Mouse (Mus musculus) liver, postnatal 0 days (tissue): ENCODE data around the gene Olfr286. TPM values are rescaled to one million over a fixed set of nuclear protein-coding genes. Genes with fewer than 3 reads are reported as not detected.

Source experiments
- ATAC-seq: fragments of 200-750 bp; cut with Nextera tagmentation; 2 replicates; pipeline ENCODE4 v1.8.0; 2017; ENCODE audit warnings: mild to moderate bottlenecking, moderate library complexity
- DNase-seq: peaks from one replicate; pipeline ENCODE4 v3.0.0-alpha.2; 2016
- H3K27ac ChIP-seq: fragments of 300-500 bp; sonication (generic); 2 replicates; pipeline ENCODE4 v1.5.1; 2014; ENCODE audit warnings: antibody characterized with exemption, moderate library complexity, mild to moderate bottlenecking, low read depth
- H3K27me3 ChIP-seq: fragments of 300-500 bp; sonication (generic); 2 replicates; pipeline ENCODE4 v1.6.1; 2014; ENCODE audit warnings: low read length, control low read depth, mixed read lengths; ENCODE audit not compliant: insufficient read depth
- H3K36me3 ChIP-seq: fragments of 300-500 bp; sonication (generic); replicated peaks from 2 replicates; pipeline ENCODE4 v1.6.1; 2014; ENCODE audit warnings: mild to moderate bottlenecking, control low read depth, low read length, moderate library complexity, mixed read lengths; ENCODE audit not compliant: insufficient read depth
- H3K4me1 ChIP-seq: fragments of 300-500 bp; sonication (generic); 2 replicates; pipeline ENCODE4 v1.6.1; 2014; ENCODE audit warnings: antibody characterized with exemption, mild to moderate bottlenecking, control low read depth; ENCODE audit not compliant: insufficient read depth
- H3K4me2 ChIP-seq: fragments of 300-500 bp; sonication (generic); 2 replicates; pipeline ENCODE4 v1.6.1; 2014; ENCODE audit warnings: low read depth, mild to moderate bottlenecking, low read length, moderate library complexity, mixed read lengths
- H3K4me3 ChIP-seq: fragments of 300-500 bp; sonication (generic); 2 replicates; pipeline ENCODE4 v1.5.1; 2014; ENCODE audit warnings: low read depth, low read length
- H3K9ac ChIP-seq: fragments of 300-500 bp; sonication (generic); replicated peaks from 2 replicates; pipeline ENCODE4 v1.6.1; 2014; ENCODE audit warnings: mild to moderate bottlenecking, moderate library complexity
- H3K9me3 ChIP-seq: fragments of 300-500 bp; sonication (generic); 2 replicates; pipeline ENCODE4 v1.6.1; 2016; ENCODE audit warnings: mild to moderate bottlenecking, control low read depth, low read length, mixed read lengths
- CTCF ChIP-seq: sonication (generic); IDR thresholded peaks from 2 replicates; pipeline ENCODE4 v1.5.1; 2016; ENCODE audit warnings: antibody characterized with exemption, low read depth
- EP300 ChIP-seq: IDR thresholded peaks from 2 replicates; pipeline ENCODE4 v1.6.1; 2016; ENCODE audit warnings: antibody characterized with exemption, low read depth, mild to moderate bottlenecking
- WGBS: fragments of 180-500 bp; shearing (Covaris S2); extraction: QIAGEN DNeasy Blood & Tissue Kit; methylation state at CpG from one replicate; pipeline ENCODE4 v1.1.7; 2014; ENCODE audit not compliant: insufficient replicate concordance; 5-methylcytosine and 5-hydroxymethylcytosine counted together
- polyA plus RNA-seq: library from polyadenylated mRNA; unstranded; fragments of >200 nt; fragmentation: Nextera tagmentation; extraction: Ambion mirVana; gene quantifications from 2 replicates; pipeline ENCODE4 v1.2.1, GENCODE M21; 2015

Olfr286 gene
- polyA plus RNA-seq = not detected in 2 replicates

DNA sequence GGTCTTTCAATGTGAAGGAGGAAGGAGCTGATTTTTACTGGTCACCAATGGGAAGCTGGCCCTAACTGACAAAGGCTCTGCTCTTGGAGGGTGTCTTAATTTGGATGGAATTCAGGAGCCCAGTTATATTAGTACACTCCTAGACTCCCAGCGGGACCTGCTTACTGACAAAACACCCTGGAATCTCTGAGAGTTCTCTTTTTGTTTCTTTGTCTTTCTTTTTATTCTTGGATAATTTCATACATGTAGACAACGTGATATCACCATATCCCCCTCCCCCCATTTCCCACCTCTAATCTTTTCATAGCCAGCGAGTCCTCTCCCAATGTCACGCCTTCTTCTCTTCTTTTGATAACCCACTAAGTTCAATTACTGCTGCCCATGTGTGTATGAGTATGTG, at the start of gene Olfr286:
Gene Olfr286, minus strand, starts transcription at position 101 of the 400 bp plus-strand sequence.
- no peak for ATAC-seq
- Histone ChIP-seq H3K4me1 (no peaks in the 10 kb centered on the region), H3K9me3 (no peaks in the 10 kb centered on the region), H3K27me3 (no peaks in the 10 kb centered on the region), H3K4me2 (no peak within 1 kb of the TSS), H3K27ac (no peak within 1 kb of the TSS), H3K4me3 (no peak within 1 kb of the TSS), H3K36me3 (no peaks in the 10 kb centered on the region), H3K9ac (no peak within 1 kb of the TSS)
- TF ChIP-seq EP300 = no peak
- TF ChIP-seq CTCF = no peak
- WGBS = 72% methylated on average over 4 of the region's 4 CpGs
- no peak for DNase-seq

GRCm38 (mm10) chr15:98257776-98258175, 23.5 kb upstream of the Olfr286 start:
- 72% methylated on average over 7 of the region's 7 CpGs for WGBS

GRCm38 (mm10) chr15:98257193-98257592, 22.9 kb upstream of the Olfr286 start, which contains the start of gene H1fnt:
H1fnt (minus strand) TSS chr15:98257293.
- Histone ChIP-seq H3K4me2 (no peak within 1 kb of the TSS), H3K27ac (no peak within 1 kb of the TSS), H3K4me3 (no peak within 1 kb of the TSS), H3K4me1 (no peaks in the 10 kb centered on the region), H3K36me3 (no peaks in the 10 kb centered on the region), H3K9me3 (no peaks in the 10 kb centered on the region), H3K9ac (no peak within 1 kb of the TSS), H3K27me3 (no peaks in the 10 kb centered on the region)
- TF ChIP-seq EP300 (no peak), CTCF (no peak)
- ATAC-seq (no peak), DNase-seq (no peak)
- 86% methylated on average over 8 of the region's 8 CpGs for WGBS

More at GRCm38 (mm10) chr15:98257776-98258175, 23.5 kb upstream of the Olfr286 start:
- Histone ChIP-seq H3K4me3 (no peak overlapping the region), H3K27me3 (no peaks in the 10 kb centered on the region), H3K9me3 (no peaks in the 10 kb centered on the region), H3K9ac (no peak overlapping the region), H3K4me2 (no peak overlapping the region), H3K4me1 (no peaks in the 10 kb centered on the region), H3K36me3 (no peaks in the 10 kb centered on the region), H3K27ac (no peak overlapping the region)
- no peak for TF ChIP-seq CTCF
- TF ChIP-seq EP300 = no peak
- DNase-seq (no peak), ATAC-seq (no peak)

- ATAC-seq (no peak), DNase-seq (no peak)
- Histone ChIP-seq H3K27me3 (no peaks in the 10 kb centered on the region), H3K36me3 (no peaks in the 10 kb centered on the region), H3K4me1 (no peaks in the 10 kb centered on the region), H3K9ac (no peak overlapping the region), H3K9me3 (no peaks in the 10 kb centered on the region), H3K27ac (no peak overlapping the region), H3K4me2 (no peak overlapping the region), H3K4me3 (no peak overlapping the region)
- TF ChIP-seq EP300 (no peak), CTCF (no peak)
- WGBS = 87% methylated on average over 13 of the region's 13 CpGs
Measured at GRCm38 (mm10) chr15:98256271-98256670, 22.0 kb upstream of the Olfr286 start.

GRCm38 (mm10) chr15:98235442-98235841, 1.2 kb upstream of the Olfr286 start:
- DNase-seq (no peak), ATAC-seq (no peak)
- Histone ChIP-seq H3K9me3 (no peaks in the 10 kb centered on the region), H3K27me3 (no peaks in the 10 kb centered on the region), H3K4me3 (no peak overlapping the region), H3K4me1 (no peaks in the 10 kb centered on the region), H3K27ac (no peak overlapping the region), H3K4me2 (no peak overlapping the region), H3K36me3 (no peaks in the 10 kb centered on the region), H3K9ac (no peak overlapping the region)
- WGBS = 49% methylated on average over 4 of the region's 4 CpGs
- TF ChIP-seq CTCF (no peak), EP300 (no peak)

DNA sequence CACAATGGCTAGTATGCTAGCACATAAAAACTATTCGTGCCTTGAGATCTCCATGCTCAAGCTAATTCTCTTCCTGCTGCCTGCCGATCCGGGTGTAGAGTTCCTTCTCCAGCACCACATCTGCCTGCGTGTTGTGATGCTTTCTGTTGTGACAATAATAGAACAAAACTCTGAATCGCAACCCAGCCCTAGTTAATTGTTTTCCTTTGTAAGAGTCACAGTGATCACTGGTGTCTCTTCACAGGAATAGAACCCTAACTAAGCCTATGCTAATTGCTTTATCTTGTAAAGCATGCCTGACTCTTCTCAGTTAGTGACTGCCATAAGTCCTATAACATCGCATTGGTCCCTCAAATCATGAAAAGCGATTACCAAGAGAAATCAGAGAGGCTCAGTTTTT, 8.2 kb downstream of the Olfr286 start:
- Histone ChIP-seq H3K4me3 (no peak overlapping the region), H3K9me3 (no peaks in the 10 kb centered on the region), H3K36me3 (no peaks in the 10 kb centered on the region), H3K27ac (no peak overlapping the region), H3K4me2 (no peak overlapping the region), H3K9ac (no peak overlapping the region), H3K27me3 (no peaks in the 10 kb centered on the region), H3K4me1 (no peaks in the 10 kb centered on the region)
- ATAC-seq = no peak
- TF ChIP-seq CTCF = no peak
- TF ChIP-seq EP300 = no peak
- WGBS = 69% methylated on average over 7 of the region's 7 CpGs
- no peak for DNase-seq

- Histone ChIP-seq H3K9me3 (no peaks in the 10 kb centered on the region), H3K4me3 (no peak overlapping the region), H3K4me1 (no peaks in the 10 kb centered on the region), H3K36me3 (no peaks in the 10 kb centered on the region), H3K27ac (no peak overlapping the region), H3K4me2 (no peak overlapping the region), H3K27me3 (no peaks in the 10 kb centered on the region), H3K9ac (no peak overlapping the region)
- TF ChIP-seq EP300 (no peak), CTCF (no peak)
- ATAC-seq (no peak), DNase-seq (no peak)
- 47% methylated on average over 16 of the region's 16 CpGs for WGBS
Measured at GRCm38 (mm10) chr15:98225610-98226009, 8.6 kb downstream of the Olfr286 start.
